Mouse (Mus musculus): ENCODE measurements around the gene Edn1. TPM values are rescaled to one million over a fixed set of nuclear protein-coding genes. Genes with fewer than 3 reads are reported as not detected.

Edn1 gene
- polyA plus RNA-seq, 2 experiments, result 0.14 to 0.33 TPM

- H3K27me3 ChIP-seq (ENCODE audit: control insufficient read depth, insufficient read depth, low read length), result no peaks in the 10 kb centered on the region
- ATAC-seq (ENCODE audit: insufficient read depth), result no peak
- no peak overlapping the region for H3K4me3 ChIP-seq (ENCODE audit: insufficient read depth in 1 of 2, low read depth in 2 of 2, low read length in 2 of 2)
- DNase-seq (ENCODE audit: low read depth in 3 of 3, low spot score in 3 of 3), result no peak
- no peaks in the 10 kb centered on the region for H3K4me1 ChIP-seq (replicated peaks; ENCODE audit: control insufficient read depth in 2 of 2, insufficient read depth in 2 of 2, low read length in 1 of 2)
- TF ChIP-seq EP300 (IDR thresholded peaks at IDR 0.05; ENCODE audit: low read depth), result no peak
- TF ChIP-seq CTCF (IDR thresholded peaks at IDR 0.05; ENCODE audit: low read depth), result no peak
- no peak overlapping the region for H3K27ac ChIP-seq
- WGBS (ENCODE audit: insufficient replicate concordance), result 66% methylated on average over 5 of the region's 5 CpGs
- H3K9me3 ChIP-seq (ENCODE audit: control insufficient read depth, low read length), result no peaks in the 10 kb centered on the region
- no peaks in the 10 kb centered on the region for H3K36me3 ChIP-seq (replicated peaks; ENCODE audit: control insufficient read depth, insufficient read depth, low read depth)
- H3K4me2 ChIP-seq (ENCODE audit: low read depth), result no peak overlapping the region
- no peak overlapping the region for H3K9ac ChIP-seq (replicated peaks)
Measured at GRCm38 (mm10) chr13:42292593-42292992, 8.7 kb upstream of the Edn1 start.

- Histone ChIP-seq H3K4me1 (replicated peaks; ENCODE audit: control insufficient read depth in 2 of 2, insufficient read depth in 2 of 2, low read length in 1 of 2) (no peaks in the 10 kb centered on the region; a peak in 2 of 4 replicates), H3K27ac (no peak overlapping the region), H3K9me3 (ENCODE audit: control insufficient read depth, low read length) (no peaks in the 10 kb centered on the region), H3K9ac (replicated peaks) (no peak overlapping the region), H3K4me2 (ENCODE audit: low read depth) (no peak overlapping the region), H3K36me3 (replicated peaks; ENCODE audit: control insufficient read depth, insufficient read depth, low read depth) (no peaks in the 10 kb centered on the region), H3K4me3 (ENCODE audit: insufficient read depth in 1 of 2, low read depth in 2 of 2, low read length in 2 of 2) (no peak overlapping the region), H3K27me3 (ENCODE audit: control insufficient read depth, insufficient read depth, low read length) (peaks cover 23% of the 10 kb centered on the region)
- 59% methylated on average over 8 of the region's 8 CpGs for WGBS (ENCODE audit: insufficient replicate concordance)
- ATAC-seq (ENCODE audit: insufficient read depth), result no peak
- no peak for DNase-seq (ENCODE audit: low read depth in 3 of 3, low spot score in 3 of 3)
- TF ChIP-seq EP300 (IDR thresholded peaks at IDR 0.05; ENCODE audit: low read depth), result no peak
- no peak for TF ChIP-seq CTCF (IDR thresholded peaks at IDR 0.05; ENCODE audit: low read depth)
Measured at GRCm38 (mm10) chr13:42298302-42298701, 3.0 kb upstream of the Edn1 start.

- no peak overlapping the region for H3K27ac ChIP-seq
- DNase-seq (ENCODE audit: low read depth in 3 of 3, low spot score in 3 of 3), result no peak
Measured at GRCm38 (mm10) chr13:42298766-42299165, 2.5 kb upstream of the Edn1 start.

GRCm38 (mm10) chr13:42300567-42300966 lies 709 bp upstream of the Edn1 start:
- ATAC-seq (ENCODE audit: insufficient read depth), result no peak
- Histone ChIP-seq H3K4me1 (replicated peaks; ENCODE audit: control insufficient read depth in 2 of 2, insufficient read depth in 2 of 2, low read length in 1 of 2) (no peaks in the 10 kb centered on the region; a peak in 2 of 4 replicates), H3K27ac (no peak overlapping the region), H3K27me3 (ENCODE audit: control insufficient read depth, insufficient read depth, low read length) (peaks cover 26% of the 10 kb centered on the region), H3K9ac (replicated peaks) (no peak overlapping the region), H3K4me2 (ENCODE audit: low read depth) (peak overlapping the region; percentile 50), H3K9me3 (ENCODE audit: control insufficient read depth, low read length) (no peaks in the 10 kb centered on the region), H3K4me3 (ENCODE audit: insufficient read depth in 1 of 2, low read depth in 2 of 2, low read length in 2 of 2) (no peak overlapping the region), H3K36me3 (replicated peaks; ENCODE audit: control insufficient read depth, insufficient read depth, low read depth) (no peaks in the 10 kb centered on the region)
- 1% methylated on average over 10 of the region's 11 CpGs for WGBS (ENCODE audit: insufficient replicate concordance)
- peak; percentile 12 to 17 (median 16) for DNase-seq (ENCODE audit: low read depth in 3 of 3, low spot score in 3 of 3)
- TF ChIP-seq CTCF (IDR thresholded peaks at IDR 0.05; ENCODE audit: low read depth), result peak; percentile 82
- no peak for TF ChIP-seq EP300 (IDR thresholded peaks at IDR 0.05; ENCODE audit: low read depth)

More at GRCm38 (mm10) chr13:42298766-42299165, 2.5 kb upstream of the Edn1 start:
- H3K9ac ChIP-seq (replicated peaks), result no peak overlapping the region
- ATAC-seq (ENCODE audit: insufficient read depth), result no peak
- H3K4me3 ChIP-seq (ENCODE audit: insufficient read depth in 1 of 2, low read depth in 2 of 2, low read length in 2 of 2), result no peak overlapping the region
- no peaks in the 10 kb centered on the region for H3K9me3 ChIP-seq (ENCODE audit: control insufficient read depth, low read length)
- no peak overlapping the region for H3K4me2 ChIP-seq (ENCODE audit: low read depth)
- no peaks in the 10 kb centered on the region; a peak in 2 of 4 replicates for H3K4me1 ChIP-seq (replicated peaks; ENCODE audit: control insufficient read depth in 2 of 2, insufficient read depth in 2 of 2, low read length in 1 of 2)
- no peak for TF ChIP-seq CTCF (IDR thresholded peaks at IDR 0.05; ENCODE audit: low read depth)
- no peak for TF ChIP-seq EP300 (IDR thresholded peaks at IDR 0.05; ENCODE audit: low read depth)
- H3K36me3 ChIP-seq (replicated peaks; ENCODE audit: control insufficient read depth, insufficient read depth, low read depth), result no peaks in the 10 kb centered on the region
- peaks cover 26% of the 10 kb centered on the region for H3K27me3 ChIP-seq (ENCODE audit: control insufficient read depth, insufficient read depth, low read length)

- no peak overlapping the region for H3K9ac ChIP-seq (replicated peaks)
- WGBS (ENCODE audit: insufficient replicate concordance), result 28% methylated on average over 27 of the region's 27 CpGs
- no peaks in the 10 kb centered on the region; a peak in 2 of 4 replicates for H3K4me1 ChIP-seq (replicated peaks; ENCODE audit: control insufficient read depth in 2 of 2, insufficient read depth in 2 of 2, low read length in 1 of 2)
- no peak overlapping the region for H3K27ac ChIP-seq
- peak overlapping the region in 1 of 2 experiments; percentile 35; a peak in 1 of 4 replicates for H3K4me3 ChIP-seq (ENCODE audit: insufficient read depth in 1 of 2, low read depth in 2 of 2, low read length in 2 of 2)
- no peaks in the 10 kb centered on the region for H3K9me3 ChIP-seq (ENCODE audit: control insufficient read depth, low read length)
- H3K27me3 ChIP-seq (ENCODE audit: control insufficient read depth, insufficient read depth, low read length), result peaks cover 26% of the 10 kb centered on the region
- H3K36me3 ChIP-seq (replicated peaks; ENCODE audit: control insufficient read depth, insufficient read depth, low read depth), result no peaks in the 10 kb centered on the region
- ATAC-seq (ENCODE audit: insufficient read depth) (no peak), DNase-seq (ENCODE audit: low read depth in 3 of 3, low spot score in 3 of 3) (no peak)
- TF ChIP-seq EP300 (IDR thresholded peaks at IDR 0.05; ENCODE audit: low read depth), result no peak
- TF ChIP-seq CTCF (IDR thresholded peaks at IDR 0.05; ENCODE audit: low read depth), result no peak
- peak overlapping the region; percentile 50 for H3K4me2 ChIP-seq (ENCODE audit: low read depth)
Measured at GRCm38 (mm10) chr13:42301961-42302861, 935 bp downstream of the Edn1 start.

All from liver, embryonic 14.5 days (tissue).